Mouse (Mus musculus): ENCODE data around the gene Dtx3.

The Dtx3 gene

DNA sequence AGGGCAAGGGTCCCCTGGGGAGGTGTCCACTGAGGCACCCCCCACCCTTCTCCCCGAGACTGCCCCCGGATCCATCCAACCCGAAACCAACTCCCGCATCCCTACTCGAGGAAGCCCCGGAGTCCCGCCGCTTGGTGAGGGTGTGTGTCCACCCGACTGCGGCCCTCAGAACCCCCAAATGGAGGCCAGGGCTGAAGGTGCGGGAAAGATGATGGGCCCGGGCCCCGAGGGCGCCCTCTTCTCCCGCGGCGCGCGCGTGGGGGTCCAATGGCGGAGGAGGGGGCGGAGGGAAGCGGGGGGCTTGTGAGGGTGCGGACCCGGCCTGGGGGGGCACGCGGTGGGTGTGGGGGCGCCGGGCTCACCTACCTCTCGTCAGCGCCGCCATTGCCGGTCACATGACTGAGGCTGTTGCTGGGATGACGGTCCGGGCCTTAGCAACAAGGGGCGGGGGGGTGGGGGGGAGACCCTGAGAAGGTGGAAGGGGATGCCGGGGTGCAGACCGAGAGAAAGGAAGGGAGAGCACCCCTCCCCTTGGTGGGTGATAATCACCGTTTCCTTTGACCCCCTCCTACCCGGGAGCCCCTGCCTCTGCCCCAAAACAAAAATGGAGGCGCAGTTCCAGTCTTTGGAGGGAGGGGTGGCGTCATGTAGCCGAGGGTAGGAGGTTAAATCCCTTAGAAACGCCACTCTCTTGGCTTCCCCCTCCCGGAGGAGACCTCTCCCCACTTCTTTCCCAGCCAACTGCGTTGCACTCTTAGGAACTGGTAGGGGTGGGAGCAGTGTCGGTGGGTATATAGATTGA lies at the start of gene Dtx3:
Gene Dtx3 (minus strand): TSS at position 401 of the 802 bp plus-strand sequence.
- DNase-seq (ENCODE audit: low read depth in 1 of 2, low spot score in 2 of 2), result no peak

GRCm38 (mm10) chr10:127238241-127238824 lies 42.8 kb upstream of the Dtx3 start:
- DNase-seq (ENCODE audit: low read depth in 1 of 2, low spot score in 2 of 2), result no peak

- DNase-seq (ENCODE audit: low read depth in 1 of 2, low spot score in 2 of 2), result no peak
Measured at GRCm38 (mm10) chr10:127236541-127236940, 41.0 kb upstream of the Dtx3 start.

GRCm38 (mm10) chr10:127233141-127233540 lies 37.6 kb upstream of the Dtx3 start:
- DNase-seq (ENCODE audit: low read depth in 1 of 2, low spot score in 2 of 2), result no peak

GRCm38 (mm10) chr10:127231741-127232140 lies 36.2 kb upstream of the Dtx3 start:
- no peak for DNase-seq (ENCODE audit: low read depth in 1 of 2, low spot score in 2 of 2)

DNA sequence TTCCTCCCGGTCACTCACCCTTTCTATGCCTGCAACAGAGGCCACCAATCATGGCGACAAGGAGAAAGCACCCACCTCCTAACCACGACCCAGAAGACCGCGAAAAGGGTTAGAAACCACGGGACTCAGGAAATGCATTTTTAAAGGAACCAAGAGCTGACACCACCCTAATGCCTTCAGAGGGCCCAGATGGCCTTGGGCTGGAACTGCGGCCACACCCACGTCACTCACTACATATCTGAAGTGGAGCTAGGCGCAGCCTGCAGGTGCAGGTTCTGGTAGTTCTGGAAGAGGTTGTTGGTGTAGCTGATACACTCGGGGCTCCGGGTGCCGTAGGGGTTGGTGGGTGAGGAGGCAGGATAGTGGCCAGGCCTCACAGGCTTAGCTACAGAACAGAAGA lies 35.2 kb upstream of the Dtx3 start:
- DNase-seq (ENCODE audit: low read depth in 1 of 2, low spot score in 2 of 2), result no peak

DNA sequence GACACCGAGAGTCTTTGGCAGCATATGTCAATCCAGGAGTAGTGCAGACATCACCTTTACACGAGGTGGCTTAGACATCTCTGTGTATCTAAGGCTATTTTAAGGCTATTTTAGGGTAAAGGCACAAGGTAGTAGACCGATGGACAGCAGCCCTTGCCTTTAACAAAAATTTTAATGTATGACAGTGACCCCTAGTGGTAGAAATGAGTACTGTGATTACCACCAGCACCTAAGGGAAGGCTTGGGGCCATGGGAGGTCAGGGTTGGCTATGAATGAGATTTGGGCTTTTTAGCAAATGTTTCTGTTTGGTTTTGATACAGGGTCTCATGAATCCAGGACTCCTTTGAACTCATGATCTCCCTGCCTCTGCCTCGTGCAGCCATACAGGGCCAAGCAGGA lies 33.4 kb upstream of the Dtx3 start:
- DNase-seq (ENCODE audit: low read depth in 1 of 2, low spot score in 2 of 2), result peak in 1 of 2 experiments; percentile 15

DNA sequence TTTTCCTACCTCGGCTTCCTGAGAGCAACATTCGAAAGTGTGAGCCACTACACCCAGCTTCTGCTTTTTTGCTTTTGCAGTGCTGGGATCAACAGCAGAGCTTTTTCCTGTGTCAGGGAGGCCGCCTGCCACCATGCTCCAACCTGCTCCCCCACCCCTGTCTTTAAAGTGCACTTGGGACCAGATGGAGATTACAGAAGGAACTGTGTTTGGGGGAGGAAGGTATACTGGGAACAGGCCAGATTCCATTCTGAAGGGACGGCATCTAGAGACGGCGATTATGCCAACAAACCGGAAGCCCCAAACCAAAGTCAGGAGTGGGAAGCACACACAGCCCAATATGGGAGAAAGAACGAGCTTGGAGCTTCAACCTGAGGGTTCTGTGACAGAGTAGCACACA lies 31.6 kb upstream of the Dtx3 start:
- no peak for DNase-seq (ENCODE audit: low read depth in 1 of 2, low spot score in 2 of 2)

GRCm38 (mm10) chr10:127226318-127226895 lies 30.9 kb upstream of the Dtx3 start:
- no peak for DNase-seq (ENCODE audit: low read depth in 1 of 2, low spot score in 2 of 2)

- no peak for DNase-seq (ENCODE audit: low read depth in 1 of 2, low spot score in 2 of 2)
Measured at GRCm38 (mm10) chr10:127225732-127226131, 30.2 kb upstream of the Dtx3 start.

DNA sequence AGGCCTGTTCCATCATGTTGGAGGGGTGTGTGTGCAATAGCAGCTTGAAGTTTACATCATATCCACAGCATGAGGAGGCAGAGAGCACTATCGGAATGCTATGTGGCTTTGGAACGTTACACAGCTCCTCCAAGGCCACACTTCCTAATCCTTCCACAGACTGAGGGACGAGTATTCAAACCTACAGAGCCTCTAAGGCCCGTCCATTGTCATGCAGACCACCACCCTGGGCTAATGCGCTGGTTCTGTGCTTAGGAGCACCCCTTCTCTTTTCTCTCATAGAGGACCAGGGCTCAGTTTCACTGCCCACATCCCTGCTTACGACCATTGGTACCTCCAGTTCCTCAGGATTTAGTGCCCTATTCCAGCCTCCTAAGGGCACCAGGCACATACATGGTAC lies 29.7 kb upstream of the Dtx3 start:
- no peak for DNase-seq (ENCODE audit: low read depth in 1 of 2, low spot score in 2 of 2)

DNA sequence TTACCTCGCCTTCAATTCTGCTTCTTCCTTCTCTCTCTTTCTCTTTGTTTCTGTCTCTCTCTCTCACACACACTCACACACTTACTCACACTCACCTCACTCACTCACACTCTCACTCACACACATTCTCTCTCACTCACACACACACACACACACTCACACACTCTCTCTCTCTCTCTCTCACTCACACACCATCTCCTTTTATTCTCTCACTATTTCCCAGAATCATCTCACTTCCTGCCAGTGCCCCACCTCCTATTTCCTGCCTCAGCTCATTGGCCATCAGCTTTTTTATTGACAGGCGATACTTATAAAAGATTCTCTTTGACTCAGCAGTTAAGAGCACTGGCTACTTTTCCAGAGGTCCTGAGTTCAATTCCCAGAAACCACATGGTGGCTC lies 22.8 kb upstream of the Dtx3 start:
- DNase-seq (ENCODE audit: low read depth in 1 of 2, low spot score in 2 of 2), result no peak

DNA sequence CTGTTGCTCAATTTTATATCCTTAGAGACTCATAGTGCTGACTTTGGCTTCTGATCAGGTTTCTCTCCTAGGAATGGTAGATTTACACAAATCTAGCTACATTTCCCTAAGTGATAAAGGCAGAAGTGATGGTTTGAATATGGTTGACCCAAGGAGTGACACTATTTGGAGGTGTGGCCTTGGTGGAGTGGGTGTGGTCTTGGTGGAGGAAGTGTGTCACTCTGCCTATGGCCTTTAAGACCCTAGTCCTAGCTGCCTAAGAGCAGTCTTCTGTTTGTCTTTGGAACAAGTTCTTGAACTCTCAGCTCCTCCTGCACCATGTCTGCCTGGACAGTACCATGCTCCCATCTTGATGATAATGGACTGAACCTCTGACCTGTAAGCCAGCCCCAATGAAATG lies 21.6 kb upstream of the Dtx3 start:
- DNase-seq (ENCODE audit: low read depth in 1 of 2, low spot score in 2 of 2), result no peak

DNA sequence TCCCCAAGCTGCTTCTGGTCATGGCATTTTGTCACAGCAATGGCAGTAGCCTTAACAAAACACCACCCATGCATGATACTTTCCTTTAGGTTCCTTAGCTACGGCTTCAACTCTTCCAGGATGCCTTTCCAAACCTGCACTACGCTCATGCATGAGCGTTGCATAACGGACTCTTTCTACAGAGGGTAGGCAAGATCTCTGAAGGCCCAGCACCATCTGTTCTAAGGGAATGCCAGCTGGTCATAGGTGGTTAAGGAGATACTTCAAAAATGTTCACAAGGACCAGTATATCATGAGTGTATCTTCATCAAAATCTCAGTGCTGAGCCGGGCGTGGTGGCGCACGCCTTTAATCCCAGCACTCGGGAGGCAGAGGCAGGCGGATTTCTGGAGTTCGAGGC lies 20.9 kb upstream of the Dtx3 start:
- no peak for DNase-seq (ENCODE audit: low read depth in 1 of 2, low spot score in 2 of 2)

GRCm38 (mm10) chr10:127214422-127214803 lies 18.9 kb upstream of the Dtx3 start:
- DNase-seq (ENCODE audit: low read depth in 1 of 2, low spot score in 2 of 2), result no peak

- DNase-seq (ENCODE audit: low read depth in 1 of 2, low spot score in 2 of 2), result no peak
Measured at GRCm38 (mm10) chr10:127213704-127214421, 18.3 kb upstream of the Dtx3 start.

- no peak for DNase-seq (ENCODE audit: low read depth in 1 of 2, low spot score in 2 of 2)
Measured at GRCm38 (mm10) chr10:127213272-127213671, 17.7 kb upstream of the Dtx3 start.

DNA sequence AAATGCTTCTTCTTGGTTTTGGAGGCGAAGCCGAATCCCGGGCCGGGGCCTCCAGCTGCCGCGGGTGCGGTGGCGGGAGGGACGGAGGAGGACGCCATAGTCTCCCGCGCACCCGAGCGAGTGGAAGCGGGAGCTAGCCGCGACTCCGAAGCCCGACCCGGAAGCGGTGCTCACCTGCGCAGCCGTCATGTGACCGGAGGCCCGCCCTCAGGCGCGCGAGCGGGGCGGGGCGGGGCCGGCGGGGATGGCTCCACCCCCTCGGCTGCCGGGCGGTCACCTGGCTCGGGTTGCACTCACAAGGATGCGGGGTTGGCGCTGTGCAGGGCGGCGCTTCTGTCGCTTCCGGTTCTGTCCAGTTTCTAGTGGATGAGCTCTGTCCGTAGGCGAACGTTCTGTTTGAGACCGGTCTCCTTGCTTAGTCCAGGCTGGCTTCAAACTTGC lies 15.9 kb upstream of the Dtx3 start, which contains the start of gene Pip4k2c:
Gene Pip4k2c (minus strand): TSS at position 172 of the 441 bp plus-strand sequence.
- DNase-seq (ENCODE audit: low read depth in 1 of 2, low spot score in 2 of 2), result peak in 1 of 2 experiments; percentile 74

DNA sequence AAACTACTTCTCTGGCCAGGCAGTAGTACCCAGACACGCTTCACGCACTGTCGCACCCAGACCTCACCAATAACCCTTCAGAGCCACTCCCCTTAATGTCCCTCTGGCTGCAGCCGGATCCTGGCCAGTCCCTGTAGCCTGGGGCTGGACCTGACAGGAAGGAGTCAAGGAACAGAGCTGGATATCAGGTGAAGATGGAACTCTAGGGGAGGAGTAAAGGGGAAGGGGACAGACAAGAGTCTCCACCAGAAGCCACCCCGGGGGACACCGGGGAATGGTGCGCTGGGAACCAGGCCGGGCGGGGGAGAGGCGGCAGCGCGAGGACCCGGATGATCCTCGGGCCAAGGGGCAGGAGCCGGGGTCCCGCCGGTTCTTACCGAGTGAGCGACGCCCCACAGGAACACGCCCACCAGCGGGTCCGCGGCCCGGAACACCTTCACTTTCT lies 15.5 kb upstream of the Dtx3 start:
- no peak for DNase-seq (ENCODE audit: low read depth in 1 of 2, low spot score in 2 of 2)

DNA sequence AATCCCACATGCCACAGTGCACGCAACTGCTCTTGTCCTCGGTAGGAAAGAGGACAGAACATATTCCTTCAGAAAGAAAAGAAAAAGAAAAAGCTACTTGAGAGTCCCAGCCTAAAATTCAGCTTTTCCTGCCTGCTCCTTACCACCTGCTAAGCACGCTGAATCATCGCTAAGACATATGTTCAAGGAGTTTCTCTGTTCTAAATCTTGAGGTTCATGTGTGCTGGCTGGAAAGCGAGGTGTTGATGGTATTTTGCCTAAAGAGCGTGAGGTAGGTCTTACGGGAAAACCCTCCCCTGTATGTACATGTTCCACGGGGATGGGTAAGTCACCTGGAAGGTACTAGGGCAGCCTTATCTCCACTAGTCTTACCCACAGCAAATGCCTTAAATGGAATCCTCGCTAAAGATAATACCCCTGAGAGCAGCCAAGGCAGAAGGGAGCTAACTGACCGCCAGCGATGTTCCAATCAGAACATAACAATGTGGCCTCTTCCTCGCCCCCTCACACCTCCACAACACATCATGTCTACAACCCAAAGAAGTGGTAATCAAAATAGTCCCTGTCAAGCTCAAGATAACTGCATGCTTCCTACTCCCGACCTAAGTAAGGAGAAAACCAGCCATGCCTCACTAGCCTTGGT lies 14.5 kb upstream of the Dtx3 start:
- DNase-seq (ENCODE audit: low read depth in 1 of 2, low spot score in 2 of 2), result no peak

- no peak for DNase-seq (ENCODE audit: low read depth in 1 of 2, low spot score in 2 of 2)
Measured at GRCm38 (mm10) chr10:127208921-127209320, 13.4 kb upstream of the Dtx3 start.

Data from monocyte, adult 2 months (primary cell).